In genomic region chr13:48552181-48553090, GRCm38 (mm10) we compare ENCODE assay signal across 8 mouse cellular contexts. TPM values are rescaled to one million over a fixed set of nuclear protein-coding genes. Genes with fewer than 3 reads are reported as not detected.
DNase-seq lines count a peak whose midpoint lies in the region; ATAC-seq and TF ChIP-seq lines count a peak whose summit lies in the region.

No protein-coding gene starts in this region.

- 21% methylated on average over 21 of the region's 21 CpGs for WGBS in heart, embryonic 15.5 days
- 55% methylated on average over 21 of the region's 21 CpGs for WGBS in liver, embryonic 16.5 days (ENCODE audit: insufficient replicate concordance)

- H3K4me3 ChIP-seq in E14TG2a.4 (replicated peaks; ENCODE audit: low read length) = peak overlapping the region; percentile 72
- H3K4me3 ChIP-seq in heart, embryonic 15.5 days = peak overlapping the region; percentile 39
- H3K4me3 ChIP-seq in liver, embryonic 16.5 days (ENCODE audit: low read depth, low read length) = no peak overlapping the region

- no peak for TF ChIP-seq CTCF in E14TG2a.4 (conservative IDR thresholded peaks at IDR 0.05; ENCODE audit: low read length)

- DNase-seq in adrenal gland, postnatal 25 days = peak; percentile 94
- DNase-seq in fibroblast of lung, adult 2 months (ENCODE audit: low read depth) = peak; percentile 74
- peak; percentile 93 to 94 for DNase-seq in kidney, postnatal 4 days
- peak; percentile 94 for DNase-seq in right cerebral cortex, adult 18-20 months
- DNase-seq in thymus, postnatal 25 days = no peak

- peak overlapping the region; percentile 97 for H3K27ac ChIP-seq in heart, embryonic 15.5 days
- H3K27ac ChIP-seq in liver, embryonic 16.5 days (ENCODE audit: low read length) = no peak overlapping the region

- peak overlapping the region; percentile 69 for H3K4me2 ChIP-seq in heart, embryonic 15.5 days
- no peak overlapping the region for H3K4me2 ChIP-seq in liver, embryonic 16.5 days (ENCODE audit: low read depth, low read length)

- peaks cover 19% of the 10 kb centered on the region for H3K4me1 ChIP-seq in E14TG2a.4 (replicated peaks; ENCODE audit: low read depth, low read length)
- peaks cover 23% of the 10 kb centered on the region for H3K4me1 ChIP-seq in heart, embryonic 15.5 days (replicated peaks)
- no peaks in the 10 kb centered on the region; the same call in 1 of the 2 replicates for H3K4me1 ChIP-seq in liver, embryonic 16.5 days (ENCODE audit: control insufficient read depth, low read depth, low read length)

- H3K9me3 ChIP-seq in E14TG2a.4 (ENCODE audit: low read length) = no peaks in the 10 kb centered on the region
- H3K9me3 ChIP-seq in heart, embryonic 15.5 days (replicated peaks) = no peaks in the 10 kb centered on the region
- H3K9me3 ChIP-seq in liver, embryonic 16.5 days (replicated peaks; ENCODE audit: control insufficient read depth, low read length) = no peaks in the 10 kb centered on the region

- H3K27me3 ChIP-seq in E14TG2a.4 (ENCODE audit: insufficient read depth, low read length) = peaks cover 13% of the 10 kb centered on the region
- no peaks in the 10 kb centered on the region for H3K27me3 ChIP-seq in heart, embryonic 15.5 days
- no peaks in the 10 kb centered on the region for H3K27me3 ChIP-seq in liver, embryonic 16.5 days (ENCODE audit: control insufficient read depth, insufficient read depth, low read depth, low read length)

- H3K36me3 ChIP-seq in E14TG2a.4 (ENCODE audit: insufficient read depth, low read length) = no peaks in the 10 kb centered on the region
- no peaks in the 10 kb centered on the region for H3K36me3 ChIP-seq in heart, embryonic 15.5 days
- no peaks in the 10 kb centered on the region for H3K36me3 ChIP-seq in liver, embryonic 16.5 days (ENCODE audit: control insufficient read depth, insufficient read depth)

- peak; percentile 92 for ATAC-seq in heart, embryonic 15.5 days (replicated peaks; ENCODE audit: insufficient number of reproducible peaks, insufficient read depth, low FRiP score, low read depth)
- peak; percentile 37; the same call in 1 of the 2 replicates for ATAC-seq in liver, embryonic 16.5 days (ENCODE audit: low read depth)

- peak overlapping the region; percentile 52 for H3K9ac ChIP-seq in heart, embryonic 15.5 days
- no peak overlapping the region for H3K9ac ChIP-seq in liver, embryonic 16.5 days (ENCODE audit: low read depth, low read length)

RNA-seq across cellular contexts. Expression of gene A830005F24Rik, which starts 39.1 kb away (rescaled TPM):
- total RNA-seq in adrenal gland, postnatal 25 days (2021) = not detected in 2 replicates
- 0.49 and 0.61 TPM in 2 replicates for polyA plus RNA-seq in heart, embryonic 15.5 days (2015; fragmentation: Nextera tagmentation; extraction: Ambion mirVana)
- 0.22 and 0.28 TPM in 2 replicates for polyA plus RNA-seq in liver, embryonic 16.5 days (2015; fragmentation: Nextera tagmentation; extraction: Ambion mirVana)

RNA-seq across cellular contexts. Expression of gene Zfp169, which starts 39.2 kb away (rescaled TPM):
- total RNA-seq in adrenal gland, postnatal 25 days (2021) = 9.4 and 12.2 TPM in 2 replicates
- polyA plus RNA-seq in heart, embryonic 15.5 days (2015; fragmentation: Nextera tagmentation; extraction: Ambion mirVana) = 2.1 and 2.4 TPM in 2 replicates
- polyA plus RNA-seq in liver, embryonic 16.5 days (2015; fragmentation: Nextera tagmentation; extraction: Ambion mirVana) = 0.90 and 1.1 TPM in 2 replicates
